Mouse (Mus musculus): Measurements from ENCODE around the gene Cgnl1. TPM values are rescaled to one million over a fixed set of nuclear protein-coding genes. Genes with fewer than 3 reads are reported as not detected.

Gene Cgnl1
- polyA plus RNA-seq, 1 experiment from 2014 or later, result 33.8 TPM

GRCm38 (mm10) chr9:71763273-71763672 is 8.1 kb downstream of the Cgnl1 start:
- Histone ChIP-seq H3K27me3 (ENCODE audit: insufficient read depth, low read length) (no peaks in the 10 kb centered on the region), H3K9me3 (replicated peaks; ENCODE audit: low read length) (no peaks in the 10 kb centered on the region)

GRCm38 (mm10) chr9:71761663-71762062 is 9.7 kb downstream of the Cgnl1 start:
- no peak overlapping the region for H3K4me3 ChIP-seq (replicated peaks; ENCODE audit: low read depth, low read length)
- 85% methylated on average over 4 of the region's 4 CpGs for WGBS
- DNase-seq (ENCODE audit: low spot score), result no peak
- H3K9me3 ChIP-seq (replicated peaks; ENCODE audit: low read length), result no peaks in the 10 kb centered on the region
- TF ChIP-seq CTCF (IDR thresholded peaks at IDR 0.05; ENCODE audit: low read depth), result peak; percentile 49
- H3K4me1 ChIP-seq (replicated peaks; ENCODE audit: insufficient read depth, low read length), result peaks cover 30% of the 10 kb centered on the region
- no peaks in the 10 kb centered on the region for H3K36me3 ChIP-seq (ENCODE audit: insufficient read depth, low read length)
- H3K27me3 ChIP-seq (ENCODE audit: insufficient read depth, low read length), result no peaks in the 10 kb centered on the region
- no peak overlapping the region for H3K9ac ChIP-seq (ENCODE audit: low read depth, low read length)
- no peak overlapping the region for H3K27ac ChIP-seq
- H3K4me2 ChIP-seq (ENCODE audit: low read length), result no peak overlapping the region
- ATAC-seq (replicated peaks; ENCODE audit: low FRiP score, low read depth), result no peak

More at GRCm38 (mm10) chr9:71763273-71763672, 8.1 kb downstream of the Cgnl1 start:
- H3K27ac ChIP-seq, result no peak overlapping the region
- H3K4me2 ChIP-seq (ENCODE audit: low read length), result no peak overlapping the region
- no peak overlapping the region for H3K9ac ChIP-seq (ENCODE audit: low read depth, low read length)
- TF ChIP-seq CTCF (IDR thresholded peaks at IDR 0.05; ENCODE audit: low read depth), result 0 out of 2 replicates have a peak, but pooled peaks have one; percentile 7
- 26% methylated on average over 1 of the region's 1 CpGs for WGBS
- H3K36me3 ChIP-seq (ENCODE audit: insufficient read depth, low read length), result no peaks in the 10 kb centered on the region
- H3K4me1 ChIP-seq (replicated peaks; ENCODE audit: insufficient read depth, low read length), result peaks cover 36% of the 10 kb centered on the region
- DNase-seq (ENCODE audit: low spot score), result no peak
- H3K4me3 ChIP-seq (replicated peaks; ENCODE audit: low read depth, low read length), result no peak overlapping the region
- no peak for ATAC-seq (replicated peaks; ENCODE audit: low FRiP score, low read depth)

GRCm38 (mm10) chr9:71760518-71761141 is 10.8 kb downstream of the Cgnl1 start:
- TF ChIP-seq CTCF (IDR thresholded peaks at IDR 0.05; ENCODE audit: low read depth), result no peak
- 21% methylated on average over 14 of the region's 14 CpGs for WGBS
- no peak for DNase-seq (ENCODE audit: low spot score)
- no peak for ATAC-seq (replicated peaks; ENCODE audit: low FRiP score, low read depth)
- peaks cover 31% of the 10 kb centered on the region for H3K4me1 ChIP-seq (replicated peaks; ENCODE audit: insufficient read depth, low read length)
- H3K27ac ChIP-seq, result peak overlapping the region; percentile 79
- no peaks in the 10 kb centered on the region for H3K9me3 ChIP-seq (replicated peaks; ENCODE audit: low read length)
- H3K4me3 ChIP-seq (replicated peaks; ENCODE audit: low read depth, low read length), result no peak overlapping the region
- 0 out of 2 replicates have a peak overlapping the region, but pooled peaks have one; percentile 3 for H3K4me2 ChIP-seq (ENCODE audit: low read length)
- H3K36me3 ChIP-seq (ENCODE audit: insufficient read depth, low read length), result no peaks in the 10 kb centered on the region
- H3K9ac ChIP-seq (ENCODE audit: low read depth, low read length), result 0 out of 2 replicates have a peak overlapping the region, but pooled peaks have one; percentile 37
- no peaks in the 10 kb centered on the region for H3K27me3 ChIP-seq (ENCODE audit: insufficient read depth, low read length)

GRCm38 (mm10) chr9:71759893-71760292 is 11.5 kb downstream of the Cgnl1 start:
- Histone ChIP-seq H3K4me3 (replicated peaks; ENCODE audit: low read depth, low read length) (no peak overlapping the region), H3K27me3 (ENCODE audit: insufficient read depth, low read length) (no peaks in the 10 kb centered on the region), H3K4me1 (replicated peaks; ENCODE audit: insufficient read depth, low read length) (peaks cover 24% of the 10 kb centered on the region), H3K9ac (ENCODE audit: low read depth, low read length) (peak overlapping the region; percentile 37), H3K9me3 (replicated peaks; ENCODE audit: low read length) (no peaks in the 10 kb centered on the region), H3K36me3 (ENCODE audit: insufficient read depth, low read length) (no peaks in the 10 kb centered on the region), H3K4me2 (ENCODE audit: low read length) (no peak overlapping the region), H3K27ac (peak overlapping the region; percentile 79)
- DNase-seq (ENCODE audit: low spot score) (no peak), ATAC-seq (replicated peaks; ENCODE audit: low FRiP score, low read depth) (0 out of 2 replicates have a peak, but pooled peaks have one; percentile 40)
- WGBS, result 19% methylated on average over 5 of the region's 5 CpGs
- TF ChIP-seq CTCF (IDR thresholded peaks at IDR 0.05; ENCODE audit: low read depth), result no peak

GRCm38 (mm10) chr9:71757386-71757785 is 14.0 kb downstream of the Cgnl1 start:
- H3K27me3 ChIP-seq (ENCODE audit: insufficient read depth, low read length), result no peaks in the 10 kb centered on the region
- H3K4me3 ChIP-seq (replicated peaks; ENCODE audit: low read depth, low read length), result no peak overlapping the region
- H3K9ac ChIP-seq (ENCODE audit: low read depth, low read length), result no peak overlapping the region
- WGBS, result 36% methylated on average over 8 of the region's 8 CpGs
- ATAC-seq (replicated peaks; ENCODE audit: low FRiP score, low read depth) (no peak), DNase-seq (ENCODE audit: low spot score) (no peak)
- no peak for TF ChIP-seq CTCF (IDR thresholded peaks at IDR 0.05; ENCODE audit: low read depth)
- H3K27ac ChIP-seq, result no peak overlapping the region
- H3K36me3 ChIP-seq (ENCODE audit: insufficient read depth, low read length), result no peaks in the 10 kb centered on the region
- no peaks in the 10 kb centered on the region for H3K9me3 ChIP-seq (replicated peaks; ENCODE audit: low read length)
- H3K4me1 ChIP-seq (replicated peaks; ENCODE audit: insufficient read depth, low read length), result peaks cover 29% of the 10 kb centered on the region
- H3K4me2 ChIP-seq (ENCODE audit: low read length), result no peak overlapping the region

GRCm38 (mm10) chr9:71756916-71757315 is 14.5 kb downstream of the Cgnl1 start:
- no peak overlapping the region for H3K4me2 ChIP-seq (ENCODE audit: low read length)
- ATAC-seq (replicated peaks; ENCODE audit: low FRiP score, low read depth), result no peak
- H3K9ac ChIP-seq (ENCODE audit: low read depth, low read length), result no peak overlapping the region
- H3K36me3 ChIP-seq (ENCODE audit: insufficient read depth, low read length), result no peaks in the 10 kb centered on the region
- H3K4me1 ChIP-seq (replicated peaks; ENCODE audit: insufficient read depth, low read length), result peaks cover 29% of the 10 kb centered on the region
- 18% methylated on average over 4 of the region's 4 CpGs for WGBS
- TF ChIP-seq CTCF (IDR thresholded peaks at IDR 0.05; ENCODE audit: low read depth), result no peak
- 0 out of 2 replicates have a peak overlapping the region, but pooled peaks have one; percentile 13 for H3K27ac ChIP-seq
- no peak overlapping the region for H3K4me3 ChIP-seq (replicated peaks; ENCODE audit: low read depth, low read length)
- no peak for DNase-seq (ENCODE audit: low spot score)
- H3K9me3 ChIP-seq (replicated peaks; ENCODE audit: low read length), result no peaks in the 10 kb centered on the region
- no peaks in the 10 kb centered on the region for H3K27me3 ChIP-seq (ENCODE audit: insufficient read depth, low read length)

Measured in kidney, postnatal 0 days (tissue).